Mouse (Mus musculus): ENCODE data around the gene Syngr3.

DNA sequence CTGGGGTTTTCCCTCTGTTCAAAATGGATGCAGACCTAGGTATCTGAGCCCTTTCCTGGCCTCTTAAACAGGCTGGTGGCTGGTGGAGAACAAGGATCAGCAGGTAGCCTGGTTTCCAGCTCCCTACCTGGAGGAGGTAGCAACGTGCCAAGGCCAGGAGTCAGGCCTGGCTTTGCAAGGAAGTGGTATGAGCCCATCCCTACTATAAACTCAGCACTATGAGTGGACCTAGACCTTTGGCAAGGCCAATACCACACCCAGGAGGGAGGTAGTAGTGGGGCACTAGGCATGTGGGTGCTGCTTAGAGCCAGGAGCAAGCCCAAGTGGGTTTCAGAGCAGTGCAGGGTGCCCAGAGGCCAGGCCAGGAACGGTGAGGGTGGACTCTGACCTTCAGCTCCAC lies 9.7 kb upstream of the Syngr3 start:
- TF ChIP-seq CHD2 (IDR thresholded peaks at IDR 0.05; ENCODE audit: low read length): no peak
- TF ChIP-seq CTCF (IDR thresholded peaks at IDR 0.05 in 2 of 3, conservative IDR thresholded peaks at IDR 0.05 in 1 of 3; ENCODE audit: control insufficient read depth in 1 of 3, insufficient read depth in 1 of 3, low read depth in 2 of 3, low read length in 3 of 3, poor library complexity in 1 of 3, severe bottlenecking in 1 of 3): no peak
- TF ChIP-seq POLR2A (IDR thresholded peaks at IDR 0.05; ENCODE audit: control insufficient read depth in 1 of 2, insufficient read depth in 1 of 2, low read depth in 1 of 2, low read length in 2 of 2, poor library complexity in 1 of 2): no peak; a peak in 1 of 4 replicates
